In genomic region chr19:6449841-6450240, GRCm38 (mm10) we compare ENCODE assay signal across 17 mouse cellular contexts. TPM values are rescaled to one million over a fixed set of nuclear protein-coding genes. Genes with fewer than 3 reads are reported as not detected.
"Had no signal": no experiment of that assay in that cellular context is flagged by ENCODE, and none has a peak within 500 bp of the region (broad histone marks: within the 10 kb centered on the region; RNA-seq: fewer than 3 reads in every experiment).

No protein-coding gene starts in this region.

- DNase-seq: kidney, adult 2 months; kidney, postnatal 25 days; liver; liver, embryonic 13.5 days; liver, postnatal 0 days; lung, postnatal 14 days; right cerebral cortex, postnatal 14 days; thymus, adult 2 months; thymus, postnatal 25 days had no signal

- H3K4me3 ChIP-seq: kidney, embryonic 15.5 days; liver, embryonic 13.5 days; lung, embryonic 15.5 days; megakaryocyte, embryonic 14.5 days; myocyte; neural tube, embryonic 12.5 days; stomach, embryonic 15.5 days had no signal

- H3K27ac ChIP-seq: kidney, embryonic 15.5 days; liver, embryonic 13.5 days; lung, embryonic 15.5 days; macrophage; neural tube, embryonic 12.5 days; stomach, embryonic 15.5 days had no signal

- H3K9me3 ChIP-seq: kidney, embryonic 15.5 days; liver, embryonic 13.5 days; lung, embryonic 15.5 days; megakaryocyte, embryonic 14.5 days; neural tube, embryonic 12.5 days; stomach, embryonic 15.5 days had no signal

- H3K36me3 ChIP-seq: kidney, embryonic 15.5 days; liver, embryonic 13.5 days; lung, embryonic 15.5 days; stomach, embryonic 15.5 days had no signal

- H3K9ac ChIP-seq: kidney, embryonic 15.5 days; liver, embryonic 13.5 days; liver, postnatal 0 days; lung, embryonic 15.5 days; neural tube, embryonic 12.5 days; stomach, embryonic 15.5 days had no signal

- ATAC-seq: intestine, embryonic 16.5 days; liver, postnatal 0 days had no signal

- H3K4me2 ChIP-seq: kidney, embryonic 15.5 days; lung, embryonic 15.5 days; neural tube, embryonic 12.5 days; stomach, embryonic 15.5 days had no signal

RNA-seq across cellular contexts. Expression of gene Nrxn2, which starts 31.3 kb away (rescaled TPM):
- polyA plus RNA-seq: macrophage had no signal
